Mouse (Mus musculus): ENCODE data around the gene Slc37a3.
"Not testable (repeated sequence)": the region's sequence is repeated elsewhere in the genome, so short reads cannot be mapped to it uniquely, and the experiment has no call there.

- not testable (repeated sequence) for TF ChIP-seq POLR2A, CTCF (IDR thresholded peaks at IDR 0.05; ENCODE audit: extremely low read depth, insufficient read depth, low read length)
These were observed 39.2 kb upstream of the Slc37a3 start for GRCm38 (mm10) chr6:39416654-39417053.
